Mouse (Mus musculus) right cerebral cortex, postnatal 10 days (tissue): ENCODE results near the gene Zfhx3.
A peak's percentile ranks its signal among the peaks of the same experiment; 100 is the strongest.

ENCODE experiments used
- DNase-seq, 2 experiments: peaks; one replicate each; pipeline ENCODE4 v3.0.0; 2021; ENCODE audit warnings: low spot score in 2 of 2

Gene Zfhx3

GRCm38 (mm10) chr8:108017727-108018126 lies 75.3 kb downstream of the Zfhx3 start:
- DNase-seq, result no peak

GRCm38 (mm10) chr8:108019651-108020050 lies 77.2 kb downstream of the Zfhx3 start:
- DNase-seq, result no peak

GRCm38 (mm10) chr8:108022404-108022803 lies 80.0 kb downstream of the Zfhx3 start:
- no peak for DNase-seq

DNA sequence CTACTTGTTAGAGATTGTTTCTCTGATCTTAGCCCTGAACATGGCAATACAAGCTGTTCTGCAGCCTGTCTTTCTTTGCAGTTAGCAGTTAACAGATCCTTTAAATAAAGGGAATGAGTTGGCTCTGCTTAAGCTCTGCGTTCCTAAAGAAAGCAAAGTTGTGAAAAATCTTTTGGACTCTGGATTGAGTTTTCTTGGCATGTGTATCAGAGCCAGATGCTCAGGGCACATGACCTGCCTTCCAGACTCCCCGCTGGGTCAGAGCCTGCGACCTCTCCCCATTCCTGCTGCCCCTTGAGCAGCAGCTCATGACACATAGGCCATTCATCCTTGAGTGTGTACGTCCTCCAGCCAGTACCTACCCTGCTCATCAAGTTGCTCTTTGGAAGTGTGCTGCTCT lies 81.9 kb downstream of the Zfhx3 start:
- peak in 1 of 2 experiments; percentile 33 for DNase-seq

DNA sequence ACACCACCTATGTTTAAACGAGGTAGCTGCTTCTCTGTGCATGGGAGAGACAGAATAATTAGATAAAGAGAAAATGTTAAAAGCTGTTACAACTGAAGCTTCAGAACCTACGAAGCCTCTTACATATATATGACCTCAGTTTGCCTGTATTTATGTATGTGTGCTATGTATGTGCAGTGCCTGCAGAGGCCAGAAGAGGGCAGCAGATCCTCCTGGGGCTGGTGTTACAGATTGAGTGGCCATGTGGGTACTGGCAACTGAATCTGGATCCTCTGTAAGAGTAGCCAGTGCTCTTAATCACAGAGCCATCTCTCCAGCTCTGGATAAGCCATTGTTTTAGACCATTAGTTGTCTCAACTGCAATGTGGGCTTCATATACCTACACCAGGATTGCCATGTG lies 82.8 kb downstream of the Zfhx3 start:
- DNase-seq, result no peak

GRCm38 (mm10) chr8:108026557-108027440 lies 84.4 kb downstream of the Zfhx3 start:
- no peak for DNase-seq

- no peak for DNase-seq
These were observed 85.1 kb downstream of the Zfhx3 start for GRCm38 (mm10) chr8:108027561-108028025.

DNA sequence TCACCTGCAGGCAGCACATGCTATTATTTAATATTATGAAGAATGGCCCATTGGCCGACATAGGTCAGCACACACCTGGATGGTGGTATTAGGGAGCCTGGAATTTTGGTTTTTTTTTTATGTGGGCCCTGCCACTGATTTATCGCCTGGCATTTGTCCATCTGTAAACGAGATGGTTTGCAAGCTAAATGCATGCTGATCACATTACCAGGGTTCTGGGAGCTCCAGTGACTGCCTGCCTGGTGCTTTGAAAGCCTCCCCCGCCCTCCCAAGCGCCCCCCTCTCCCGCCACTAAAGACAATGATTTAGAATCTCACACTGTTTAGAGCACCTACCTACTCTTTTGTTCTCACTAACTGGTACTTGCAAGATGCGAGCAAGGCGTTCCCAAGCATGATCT lies 86.0 kb downstream of the Zfhx3 start:
- DNase-seq, result no peak

DNA sequence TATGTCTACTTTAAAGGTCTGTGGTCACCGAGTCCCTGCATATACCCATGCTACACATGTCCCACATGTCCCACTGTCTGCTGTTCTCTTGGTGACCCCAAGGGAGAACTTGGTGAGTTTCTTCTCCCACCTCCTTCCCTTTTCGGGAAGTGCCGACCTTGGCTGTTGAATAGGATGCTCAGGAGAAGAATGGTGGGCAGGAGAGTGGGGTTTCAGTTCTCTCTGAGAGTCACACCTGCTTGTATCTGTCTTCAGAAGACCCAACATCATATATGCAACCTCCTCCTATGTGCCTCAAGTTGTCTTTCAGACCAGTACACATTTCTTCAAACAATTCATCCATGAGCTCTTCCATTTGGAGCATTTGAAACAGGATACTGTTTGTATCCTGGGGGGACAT lies 88.7 kb downstream of the Zfhx3 start:
- DNase-seq, result no peak

GRCm38 (mm10) chr8:108034070-108034469 lies 91.6 kb downstream of the Zfhx3 start:
- DNase-seq, result no peak

DNA sequence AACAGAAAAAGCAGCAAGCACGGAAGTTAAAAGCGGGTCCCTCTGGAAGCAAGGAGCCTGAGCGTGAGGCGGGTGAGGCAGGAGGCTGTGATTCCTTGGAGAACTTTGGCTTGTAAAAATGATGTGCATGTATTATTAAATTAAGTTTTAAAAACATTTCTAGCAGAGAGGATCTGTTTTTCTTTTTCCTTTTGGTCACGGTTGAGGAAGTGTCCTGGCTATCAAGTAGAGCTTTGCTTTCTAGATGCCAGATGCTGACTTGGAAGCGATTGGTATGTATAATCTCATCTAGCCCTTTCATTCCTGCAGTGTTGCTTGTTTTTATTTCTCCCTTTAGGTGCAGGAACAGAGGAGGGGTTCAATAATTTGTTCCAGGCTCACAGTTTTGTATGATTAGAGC lies 92.3 kb downstream of the Zfhx3 start:
- no peak for DNase-seq

DNA sequence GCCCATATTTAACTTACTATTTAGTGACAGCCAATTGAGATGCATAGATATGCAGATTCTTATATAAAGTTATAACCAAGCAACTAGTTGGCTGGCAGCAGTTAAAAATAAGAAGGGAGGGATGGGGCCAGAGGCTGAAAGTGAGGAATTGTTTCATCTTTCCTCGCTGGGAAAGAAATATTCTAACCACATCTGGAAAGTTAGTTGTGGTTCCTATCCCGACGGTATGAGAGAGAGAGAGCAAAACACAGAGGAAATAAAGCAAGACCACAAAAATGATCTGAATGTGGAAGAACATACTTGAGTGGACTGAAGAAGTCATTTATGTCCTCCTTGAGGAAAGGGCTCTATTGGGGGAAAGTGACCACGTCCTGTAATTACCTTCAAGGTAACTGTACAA lies 101.2 kb downstream of the Zfhx3 start:
- DNase-seq, result no peak

GRCm38 (mm10) chr8:108044185-108044584 lies 101.7 kb downstream of the Zfhx3 start:
- no peak for DNase-seq

GRCm38 (mm10) chr8:108056241-108056640 lies 113.8 kb downstream of the Zfhx3 start:
- no peak for DNase-seq

- no peak for DNase-seq
These were observed 119.5 kb downstream of the Zfhx3 start for GRCm38 (mm10) chr8:108061972-108062371.

DNA sequence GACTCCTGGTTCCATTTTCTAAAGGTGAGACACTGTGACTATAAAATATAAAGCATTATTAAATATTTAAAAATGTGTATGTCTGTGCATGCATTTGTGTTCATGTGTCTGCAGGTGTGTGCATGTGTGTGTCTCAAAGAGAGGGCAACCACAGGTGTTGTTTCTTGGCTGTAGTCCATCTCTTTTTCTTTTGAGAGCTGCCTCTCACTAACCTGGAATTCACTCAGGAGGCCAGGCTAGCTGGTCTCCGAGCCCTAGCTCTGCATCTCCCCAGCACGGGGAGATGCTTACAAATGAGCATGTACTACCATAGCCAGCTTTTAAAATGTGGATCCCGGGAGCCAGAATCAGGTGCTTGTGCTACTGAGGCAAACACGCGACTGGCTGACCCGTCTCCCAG lies 124.7 kb downstream of the Zfhx3 start:
- DNase-seq, result no peak

- no peak for DNase-seq
These were observed 125.8 kb downstream of the Zfhx3 start for GRCm38 (mm10) chr8:108068195-108068594.

GRCm38 (mm10) chr8:108070438-108070837 lies 128.0 kb downstream of the Zfhx3 start:
- no peak for DNase-seq

DNA sequence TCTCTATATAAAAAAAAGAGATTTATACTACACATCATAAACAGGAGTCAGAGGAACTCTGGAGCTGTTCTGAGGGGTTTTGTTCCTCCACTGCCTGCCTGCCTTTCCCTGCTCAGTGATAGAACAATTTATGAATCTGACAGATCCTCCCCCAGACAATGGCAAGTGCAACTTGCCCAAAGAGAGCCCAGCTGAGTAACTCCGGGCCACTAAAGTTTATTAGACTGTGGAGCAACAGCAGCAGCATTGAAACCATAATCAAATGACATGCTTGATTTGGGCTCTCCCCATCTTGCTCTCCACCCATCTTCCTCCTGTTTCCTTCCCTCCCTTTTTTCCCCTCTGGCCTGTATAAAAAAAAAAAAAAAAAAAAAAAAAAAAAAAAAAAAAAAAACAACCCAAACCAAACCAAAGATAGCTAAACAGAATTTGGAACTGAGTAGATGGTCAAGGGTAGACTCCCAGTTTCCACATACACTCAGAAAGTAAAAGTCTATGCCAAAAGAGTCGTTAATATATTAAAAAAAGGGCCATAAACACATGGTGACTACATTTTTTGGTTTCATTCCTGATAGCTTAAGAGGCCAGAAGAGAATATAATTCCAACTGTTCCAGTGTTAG lies 129.8 kb downstream of the Zfhx3 start:
- DNase-seq, result no peak

- DNase-seq, result no peak
These were observed 130.4 kb downstream of the Zfhx3 start for GRCm38 (mm10) chr8:108072853-108073252.

- DNase-seq, result no peak
These were observed 132.7 kb downstream of the Zfhx3 start for GRCm38 (mm10) chr8:108075176-108075575.

GRCm38 (mm10) chr8:108078726-108079125 lies 136.3 kb downstream of the Zfhx3 start:
- no peak for DNase-seq

DNA sequence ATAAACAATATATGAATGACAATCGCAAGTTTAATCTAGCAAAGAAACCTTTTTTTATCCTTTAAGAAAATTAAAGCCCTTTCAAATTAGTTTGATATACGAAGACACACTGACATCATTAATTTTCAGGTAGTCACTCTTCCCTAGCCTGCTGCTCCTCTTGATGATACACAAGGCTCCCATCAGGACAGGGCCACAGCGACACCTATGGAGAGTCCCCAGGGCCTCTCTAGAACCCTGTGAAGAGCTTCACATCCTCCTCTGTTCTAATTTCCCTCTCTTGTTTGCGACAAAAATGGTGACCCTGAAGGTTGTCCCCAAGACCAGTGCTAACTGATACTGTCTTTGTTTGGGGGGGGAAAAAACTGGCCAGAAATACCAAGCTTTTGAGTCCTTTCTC lies 144.5 kb downstream of the Zfhx3 start:
- no peak for DNase-seq
